In the genomic region with DNA sequence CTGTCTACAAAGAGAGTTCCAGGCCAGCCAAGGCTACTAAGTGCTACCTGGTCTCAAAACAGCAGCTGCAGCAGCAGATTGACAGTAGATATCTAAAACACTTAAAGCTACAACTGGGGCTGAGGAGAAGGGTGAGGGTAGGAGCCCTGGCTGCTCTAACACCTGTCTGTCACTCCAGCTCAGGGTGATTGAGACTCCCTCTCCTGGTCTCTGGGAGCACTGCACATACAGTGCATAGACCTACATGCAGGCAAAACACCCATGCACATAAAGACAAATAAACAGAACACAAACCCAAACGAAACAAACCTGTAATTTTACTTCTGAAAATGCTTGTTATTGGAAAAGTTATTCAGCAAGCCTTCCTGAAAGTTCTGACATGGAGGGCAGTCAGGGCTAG, we compare ENCODE assay signal across 10 mouse cellular contexts.
A peak's percentile ranks its signal among the peaks of the same experiment; 100 is the strongest.
DNase-seq lines count a peak whose midpoint lies in the region; ATAC-seq lines count a peak whose summit lies in the region.
"Had no signal": no experiment of that assay in that cellular context is flagged by ENCODE, and none has a peak within 500 bp of the region (broad histone marks: within the 10 kb centered on the region; RNA-seq: fewer than 3 reads in every experiment).

No protein-coding gene starts in this region.

- no peak overlapping the region for H3K4me3 ChIP-seq in hindbrain, embryonic 13.5 days
- H3K4me3 ChIP-seq: embryonic facial prominence, embryonic 15.5 days; limb, embryonic 12.5 days had no signal

- H3K36me3 ChIP-seq in hindbrain, embryonic 13.5 days: peaks cover 87% of the 10 kb centered on the region

- ATAC-seq in CD4-positive, CD25-positive, alpha-beta regulatory T cell, adult 4 months: peak; percentile 83
- ATAC-seq in activated CD4-positive, CD25-positive, alpha-beta regulatory T cell, adult 4 months: peak; percentile 89
- no peak for ATAC-seq in hindbrain, embryonic 13.5 days (ENCODE audit: low FRiP score)

- peak; percentile 51 to 56 for DNase-seq in heart, postnatal 10 days
- no peak for DNase-seq in heart, postnatal 36 days
- peak; percentile 44 for DNase-seq in kidney, postnatal 14 days
- peak; percentile 39 to 75 for DNase-seq in spleen, postnatal 10 days (ENCODE audit: low spot score in 2 of 2)
- DNase-seq in urinary bladder, postnatal 4 days (ENCODE audit: low spot score in 2 of 2): no peak

- no peaks in the 10 kb centered on the region for H3K4me1 ChIP-seq in hindbrain, embryonic 13.5 days (replicated peaks)
- H3K4me1 ChIP-seq: embryonic facial prominence, embryonic 15.5 days; limb, embryonic 12.5 days had no signal

- WGBS in hindbrain, embryonic 13.5 days: 68% methylated on average over 1 of the region's 1 CpGs

- H3K9me3 ChIP-seq in hindbrain, embryonic 13.5 days: no peaks in the 10 kb centered on the region
- H3K9me3 ChIP-seq: embryonic facial prominence, embryonic 15.5 days; limb, embryonic 12.5 days had no signal

- H3K4me2 ChIP-seq in hindbrain, embryonic 13.5 days: no peak overlapping the region
- H3K4me2 ChIP-seq: embryonic facial prominence, embryonic 15.5 days; limb, embryonic 12.5 days had no signal

- no peaks in the 10 kb centered on the region for H3K27me3 ChIP-seq in hindbrain, embryonic 13.5 days
- H3K27me3 ChIP-seq: embryonic facial prominence, embryonic 15.5 days; limb, embryonic 12.5 days had no signal

- intact Hi-C loops in heart, postnatal 10 days (cut with DNase I): no loop called here
- intact Hi-C loops in heart, postnatal 36 days (cut with DNase I): loop anchor here (5.0 kb wide), 1 partner anchor 103 kb away; no protein-coding TSS in a partner anchor

- H3K9ac ChIP-seq in hindbrain, embryonic 13.5 days: no peak overlapping the region
- H3K9ac ChIP-seq: embryonic facial prominence, embryonic 15.5 days; limb, embryonic 12.5 days had no signal

- H3K27ac ChIP-seq in hindbrain, embryonic 13.5 days: no peak overlapping the region
- H3K27ac ChIP-seq: embryonic facial prominence, embryonic 15.5 days; limb, embryonic 12.5 days had no signal

Comparison
In these comparisons a context has a peak if more than half of its experiments do, and no peak if none do; other contexts are left out.
1. DNase-seq: peak in heart, postnatal 10 days (2 of 2), kidney, postnatal 14 days (single experiment) and spleen, postnatal 10 days (2 of 2); none in heart, postnatal 36 days (0 of 2) and urinary bladder, postnatal 4 days (0 of 2).